Mouse (Mus musculus) cerebellum, postnatal 14 days (tissue): ENCODE data around the gene Sh3bp2.
A peak's percentile ranks its signal among the peaks of the same experiment; 100 is the strongest.

Source experiments
- DNase-seq, 2 experiments: peaks; one replicate each; pipeline ENCODE4 v3.0.0; 2021; ENCODE audit warnings: mixed read lengths in 2 of 2

Gene Sh3bp2

GRCm38 (mm10) chr5:34525663-34526476, at the start of gene Sh3bp2:
TSS of gene Sh3bp2 (plus strand) at chr5:34525838.
- peak; percentile 86 to 87 for DNase-seq

- DNase-seq, result no peak
Measured at GRCm38 (mm10) chr5:34480926-34481325, 44.7 kb upstream of the Sh3bp2 start.

GRCm38 (mm10) chr5:34485731-34486130, 39.9 kb upstream of the Sh3bp2 start:
- DNase-seq, result no peak

GRCm38 (mm10) chr5:34487320-34488090, 38.1 kb upstream of the Sh3bp2 start:
- no peak for DNase-seq

GRCm38 (mm10) chr5:34488741-34489417, 36.8 kb upstream of the Sh3bp2 start:
- DNase-seq, result no peak

- no peak for DNase-seq
Measured at GRCm38 (mm10) chr5:34489418-34489787, 36.2 kb upstream of the Sh3bp2 start.

- DNase-seq, result no peak
Measured at GRCm38 (mm10) chr5:34496745-34497144, 28.9 kb upstream of the Sh3bp2 start.

GRCm38 (mm10) chr5:34500886-34501285, 24.8 kb upstream of the Sh3bp2 start:
- no peak for DNase-seq

GRCm38 (mm10) chr5:34501588-34501987, 24.1 kb upstream of the Sh3bp2 start:
- no peak for DNase-seq

- DNase-seq, result no peak
Measured at GRCm38 (mm10) chr5:34502411-34502810, 23.2 kb upstream of the Sh3bp2 start.

- DNase-seq, result no peak
Measured at GRCm38 (mm10) chr5:34502821-34503220, 22.8 kb upstream of the Sh3bp2 start.

GRCm38 (mm10) chr5:34512486-34512885, 13.2 kb upstream of the Sh3bp2 start:
- no peak for DNase-seq

GRCm38 (mm10) chr5:34513466-34514217, 12.0 kb upstream of the Sh3bp2 start, which contains the start of gene Tnip2:
TSS of gene Tnip2 (minus strand) at chr5:34513991.
- DNase-seq, result peak; percentile 70 to 79

- no peak for DNase-seq
Measured at GRCm38 (mm10) chr5:34514218-34514566, 11.4 kb upstream of the Sh3bp2 start.

GRCm38 (mm10) chr5:34515096-34515495, 10.5 kb upstream of the Sh3bp2 start:
- DNase-seq, result no peak

GRCm38 (mm10) chr5:34517913-34518312, 7.7 kb upstream of the Sh3bp2 start:
- DNase-seq, result peak; percentile 85 to 91

- DNase-seq, result no peak
Measured at GRCm38 (mm10) chr5:34519389-34519910, 6.2 kb upstream of the Sh3bp2 start.

- DNase-seq, result no peak
Measured at GRCm38 (mm10) chr5:34520458-34521209, 5.0 kb upstream of the Sh3bp2 start.

GRCm38 (mm10) chr5:34521337-34521736, 4.3 kb upstream of the Sh3bp2 start:
- no peak for DNase-seq

- DNase-seq, result no peak
Measured at GRCm38 (mm10) chr5:34523958-34524485, 1.6 kb upstream of the Sh3bp2 start.

GRCm38 (mm10) chr5:34524511-34524910, 1.1 kb upstream of the Sh3bp2 start:
- no peak for DNase-seq

- no peak for DNase-seq
Measured at GRCm38 (mm10) chr5:34526477-34526775, 788 bp downstream of the Sh3bp2 start.
